Mouse (Mus musculus): ENCODE measurements around the gene Flot1.
A peak's percentile ranks its signal among the peaks of the same experiment; 100 is the strongest.

The Flot1 gene

DNA sequence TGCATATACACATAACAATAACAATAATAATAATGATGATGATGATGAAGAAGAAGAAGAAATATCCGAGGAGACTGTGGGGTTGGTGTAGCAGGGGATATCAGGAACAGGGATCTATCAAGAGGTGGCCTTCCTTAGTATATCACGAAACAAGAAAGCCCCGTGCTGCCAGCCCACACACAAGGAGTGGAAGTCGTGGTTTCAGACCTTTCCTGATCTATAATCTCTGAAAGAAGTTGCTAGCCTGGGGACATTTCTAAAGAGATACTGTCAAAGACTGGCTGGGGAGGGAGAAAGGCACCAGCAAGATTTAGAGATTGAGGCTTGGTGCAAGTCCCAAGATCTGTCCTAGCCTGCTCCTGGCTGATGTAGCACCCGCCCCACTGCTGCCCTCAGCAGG, 26.2 kb upstream of the Flot1 start:
- TF ChIP-seq GATA4 (IDR thresholded peaks at IDR 0.05; ENCODE audit: insufficient replicate concordance, low read length): no peak

- no peak for TF ChIP-seq GATA4 (IDR thresholded peaks at IDR 0.05; ENCODE audit: insufficient replicate concordance, low read length)
Observed at GRCm38 (mm10) chr17:35800905-35801304, 22.1 kb upstream of the Flot1 start.

- no peak for TF ChIP-seq GATA4 (IDR thresholded peaks at IDR 0.05; ENCODE audit: insufficient replicate concordance, low read length)
Observed at GRCm38 (mm10) chr17:35803020-35803419, 20.0 kb upstream of the Flot1 start.

DNA sequence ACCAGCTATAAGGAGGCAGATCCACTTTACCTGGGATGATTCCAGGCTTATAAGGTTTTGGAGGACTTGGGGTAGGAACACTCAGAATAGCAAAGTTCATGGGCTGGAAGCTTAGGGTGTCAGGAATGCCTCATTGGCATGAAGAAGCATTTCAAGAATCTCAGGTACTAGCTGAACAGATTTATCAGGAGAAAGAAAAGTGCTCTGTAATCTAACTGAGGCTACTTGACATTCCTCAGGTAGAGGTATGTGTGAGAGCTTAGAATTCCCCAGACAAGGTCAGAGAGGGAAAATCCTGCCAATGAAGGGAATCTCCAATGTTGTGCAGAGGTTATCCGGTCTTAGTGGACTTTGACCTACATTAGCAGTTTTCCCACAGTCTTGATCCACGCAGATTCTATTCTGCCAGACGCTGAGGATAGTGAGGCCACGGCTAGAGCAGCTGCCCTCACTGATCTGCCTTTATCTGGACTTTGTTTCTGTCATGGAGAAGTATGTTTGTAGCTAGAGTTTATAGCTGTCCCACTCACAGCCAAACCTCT, 19.1 kb upstream of the Flot1 start:
- no peak for TF ChIP-seq GATA4 (IDR thresholded peaks at IDR 0.05; ENCODE audit: insufficient replicate concordance, low read length)

DNA sequence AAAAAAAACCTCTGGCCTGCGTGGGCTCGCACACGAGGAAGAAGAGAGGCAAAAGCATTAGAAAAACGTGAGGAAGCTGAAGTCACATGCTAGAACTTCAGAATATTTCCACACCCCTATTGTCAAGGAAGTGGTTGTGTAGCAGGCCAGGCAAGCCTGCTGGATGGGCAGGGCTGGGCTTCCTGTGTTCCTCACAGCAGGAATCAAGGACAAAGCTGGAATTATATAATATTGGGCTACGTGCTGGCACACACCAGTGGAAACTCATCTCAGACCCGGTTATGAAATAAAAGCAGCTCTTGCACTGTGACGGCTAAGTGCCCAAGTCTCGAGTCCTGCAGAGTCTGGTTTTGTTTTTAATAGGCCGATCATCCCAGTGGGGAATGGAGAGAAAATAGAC, 15.0 kb upstream of the Flot1 start:
- TF ChIP-seq GATA4 (IDR thresholded peaks at IDR 0.05; ENCODE audit: insufficient replicate concordance, low read length): no peak

DNA sequence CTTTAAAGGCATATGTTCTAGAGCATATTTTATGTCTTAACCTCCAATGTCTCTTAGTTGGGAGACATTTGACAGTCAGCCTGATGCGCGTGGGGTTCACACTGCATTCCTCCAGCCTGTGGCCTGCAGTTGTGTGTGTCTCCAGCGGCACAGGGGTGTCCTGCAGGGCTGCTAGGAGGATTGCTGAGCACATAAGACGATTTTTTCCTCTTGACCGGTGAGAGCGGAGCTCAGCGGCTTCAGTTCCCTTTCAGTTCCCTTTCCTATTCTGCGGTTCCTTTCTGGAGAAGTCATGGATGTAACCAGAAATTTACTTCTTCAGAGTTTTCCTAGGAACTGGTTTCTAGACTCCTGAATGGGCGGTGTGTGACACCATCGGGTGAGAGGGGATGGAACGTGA, 13.6 kb upstream of the Flot1 start:
- no peak for TF ChIP-seq GATA4 (IDR thresholded peaks at IDR 0.05; ENCODE audit: insufficient replicate concordance, low read length)

GRCm38 (mm10) chr17:35810900-35811648, 12.0 kb upstream of the Flot1 start:
- TF ChIP-seq GATA4 (IDR thresholded peaks at IDR 0.05; ENCODE audit: insufficient replicate concordance, low read length): no peak

- TF ChIP-seq GATA4 (IDR thresholded peaks at IDR 0.05; ENCODE audit: insufficient replicate concordance, low read length): no peak
Observed at GRCm38 (mm10) chr17:35812307-35812706, 10.7 kb upstream of the Flot1 start.

GRCm38 (mm10) chr17:35812736-35813135, 10.3 kb upstream of the Flot1 start:
- no peak for TF ChIP-seq GATA4 (IDR thresholded peaks at IDR 0.05; ENCODE audit: insufficient replicate concordance, low read length)

DNA sequence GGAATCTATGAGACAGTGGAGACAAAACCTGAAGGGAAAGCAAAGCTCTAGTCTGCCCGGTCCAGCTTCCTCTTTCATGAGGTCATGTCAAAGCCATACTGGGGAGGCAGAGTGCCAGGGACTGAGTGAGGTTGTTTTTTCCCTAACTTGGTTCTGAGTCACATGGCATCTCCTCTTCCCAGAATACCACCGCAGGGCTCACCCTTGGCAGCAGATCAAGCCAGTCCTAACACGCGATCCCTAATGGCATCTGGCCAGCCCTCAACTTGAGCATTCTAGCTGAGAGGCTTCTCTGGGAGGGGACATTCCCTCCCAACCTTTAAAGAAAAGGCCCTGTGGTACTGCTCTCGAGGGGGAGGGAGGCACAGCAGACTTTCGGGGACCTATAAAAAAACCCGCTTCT, 9.8 kb upstream of the Flot1 start:
- no peak for TF ChIP-seq GATA4 (IDR thresholded peaks at IDR 0.05; ENCODE audit: insufficient replicate concordance, low read length)

DNA sequence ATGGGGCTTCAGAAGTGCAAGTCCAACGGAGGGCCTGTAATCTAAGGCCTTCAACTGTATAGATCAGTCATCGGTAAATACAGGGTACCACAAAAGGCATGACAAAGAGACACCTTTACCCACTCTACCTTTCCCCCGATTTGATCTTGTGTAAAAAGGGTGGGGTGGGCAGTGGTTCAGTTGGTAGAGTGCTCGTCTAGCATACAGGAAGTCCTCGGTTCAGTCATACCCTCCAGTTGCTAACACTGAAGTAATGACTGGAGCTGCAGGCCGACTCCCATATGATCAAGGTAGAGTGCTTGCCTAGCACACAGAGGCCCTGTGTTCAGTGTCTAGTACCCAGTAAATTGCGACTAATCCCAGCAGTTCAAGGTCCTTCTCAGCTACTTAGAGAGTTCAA, 9.4 kb upstream of the Flot1 start:
- TF ChIP-seq GATA4 (IDR thresholded peaks at IDR 0.05; ENCODE audit: insufficient replicate concordance, low read length): no peak

DNA sequence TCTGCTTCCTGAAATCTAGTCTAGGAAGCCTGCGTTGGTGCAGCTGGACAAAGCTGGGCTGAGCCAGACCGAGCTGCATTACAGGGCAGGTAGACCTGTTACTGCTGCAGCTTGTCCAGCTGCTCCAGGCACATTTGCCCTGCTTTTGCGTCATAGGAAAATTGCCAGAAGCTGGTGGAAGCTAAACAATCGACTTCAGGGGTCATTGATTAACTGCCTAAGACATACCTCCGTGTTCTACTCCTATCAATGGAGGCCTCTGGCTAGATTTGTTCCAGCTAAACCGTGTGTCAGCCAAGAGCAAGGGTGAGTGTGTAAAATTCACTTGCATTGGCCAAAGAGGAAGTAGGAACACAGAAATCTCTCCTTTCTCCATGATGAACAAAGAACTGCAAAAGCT, 8.4 kb upstream of the Flot1 start:
- TF ChIP-seq GATA4 (IDR thresholded peaks at IDR 0.05; ENCODE audit: insufficient replicate concordance, low read length): 0 out of 2 replicates have a peak, but pooled peaks have one; percentile 16

GRCm38 (mm10) chr17:35815836-35816235, 7.2 kb upstream of the Flot1 start:
- peak; percentile 41; the same call in 1 of the 2 replicates for TF ChIP-seq GATA4 (IDR thresholded peaks at IDR 0.05; ENCODE audit: insufficient replicate concordance, low read length)

- no peak for TF ChIP-seq GATA4 (IDR thresholded peaks at IDR 0.05; ENCODE audit: insufficient replicate concordance, low read length)
Observed at GRCm38 (mm10) chr17:35816686-35817085, 6.3 kb upstream of the Flot1 start.

DNA sequence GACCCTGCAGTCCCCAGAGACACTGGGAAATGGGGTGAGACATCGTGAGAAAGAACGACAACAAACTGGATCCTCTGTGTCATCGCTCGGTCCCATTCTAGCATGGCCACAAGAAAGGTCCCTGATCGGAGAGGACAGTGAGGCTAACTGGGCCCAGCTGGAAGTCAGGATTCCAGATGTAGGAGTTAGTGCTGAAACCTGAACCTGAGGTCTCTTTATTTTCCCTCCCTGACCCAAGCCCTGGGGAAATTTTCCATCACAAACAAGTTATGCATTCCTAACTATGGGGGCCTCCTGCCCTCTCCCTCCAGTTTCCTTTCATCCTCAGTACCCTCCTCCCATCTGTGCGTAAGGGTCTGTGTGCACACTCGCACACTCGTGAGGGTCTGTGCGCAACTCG, 5.8 kb upstream of the Flot1 start:
- no peak for TF ChIP-seq GATA4 (IDR thresholded peaks at IDR 0.05; ENCODE audit: insufficient replicate concordance, low read length)

- TF ChIP-seq GATA4 (IDR thresholded peaks at IDR 0.05; ENCODE audit: insufficient replicate concordance, low read length): no peak
Observed at GRCm38 (mm10) chr17:35820111-35820510, 2.9 kb upstream of the Flot1 start.

All from liver, adult (tissue).